Mouse (Mus musculus) spleen, adult 12 weeks (tissue): ENCODE results near the gene Rasgef1b.

ENCODE experiments used
- DNase-seq: peaks from one replicate; pipeline ENCODE4 v3.0.0; 2022; ENCODE audit warnings: low spot score

The Rasgef1b gene

GRCm38 (mm10) chr5:99602244-99603023, 126.4 kb downstream of the Rasgef1b start:
- DNase-seq: no peak

GRCm38 (mm10) chr5:99599376-99599775, 129.5 kb downstream of the Rasgef1b start:
- DNase-seq: no peak

GRCm38 (mm10) chr5:99598470-99599110, 130.3 kb downstream of the Rasgef1b start:
- DNase-seq: no peak

GRCm38 (mm10) chr5:99597701-99598100, 131.2 kb downstream of the Rasgef1b start:
- DNase-seq: no peak

GRCm38 (mm10) chr5:99591348-99591747, 137.5 kb downstream of the Rasgef1b start:
- no peak for DNase-seq

- no peak for DNase-seq
Observed at GRCm38 (mm10) chr5:99590539-99590938, 138.3 kb downstream of the Rasgef1b start.

GRCm38 (mm10) chr5:99587994-99588393, 140.9 kb downstream of the Rasgef1b start:
- no peak for DNase-seq

GRCm38 (mm10) chr5:99587589-99587988, 141.3 kb downstream of the Rasgef1b start:
- no peak for DNase-seq

GRCm38 (mm10) chr5:99586287-99586686, 142.6 kb downstream of the Rasgef1b start:
- DNase-seq: no peak

- no peak for DNase-seq
Observed at GRCm38 (mm10) chr5:99585166-99585898, 143.5 kb downstream of the Rasgef1b start.

- no peak for DNase-seq
Observed at GRCm38 (mm10) chr5:99584266-99584665, 144.6 kb downstream of the Rasgef1b start.

- no peak for DNase-seq
Observed at GRCm38 (mm10) chr5:99582055-99582454, 146.8 kb downstream of the Rasgef1b start.

GRCm38 (mm10) chr5:99578692-99579091, 150.2 kb downstream of the Rasgef1b start:
- peak; percentile 8 for DNase-seq

GRCm38 (mm10) chr5:99575897-99576296, 153.0 kb downstream of the Rasgef1b start:
- DNase-seq: no peak

- DNase-seq: no peak
Observed at GRCm38 (mm10) chr5:99564501-99565323, 164.2 kb downstream of the Rasgef1b start.

GRCm38 (mm10) chr5:99562096-99562495, 166.8 kb downstream of the Rasgef1b start:
- DNase-seq: no peak

GRCm38 (mm10) chr5:99559814-99560213, 169.1 kb downstream of the Rasgef1b start:
- no peak for DNase-seq

- DNase-seq: no peak
Observed at GRCm38 (mm10) chr5:99558231-99558630, 170.6 kb downstream of the Rasgef1b start.

- no peak for DNase-seq
Observed at GRCm38 (mm10) chr5:99552645-99553044, 176.2 kb downstream of the Rasgef1b start.

GRCm38 (mm10) chr5:99544664-99545494, 184.0 kb downstream of the Rasgef1b start:
- no peak for DNase-seq
